ENCODE assay signal across 16 mouse cellular contexts in genomic region chr12:80322494-80322893, GRCm38 (mm10).
"Had no signal": no experiment of that assay in that cellular context is flagged by ENCODE, and none has a peak within 500 bp of the region (broad histone marks: within the 10 kb centered on the region; RNA-seq: fewer than 3 reads in every experiment).

No protein-coding gene starts in this region.

- H3K36me3 ChIP-seq: midbrain, embryonic 10.5 days; midbrain, embryonic 12.5 days; neural tube, embryonic 13.5 days; neural tube, embryonic 15.5 days; stomach, embryonic 15.5 days had no signal

- ATAC-seq: midbrain, embryonic 16.5 days had no signal

- H3K4me1 ChIP-seq: midbrain, embryonic 12.5 days; neural tube, embryonic 13.5 days had no signal

- H3K4me3 ChIP-seq: midbrain, embryonic 10.5 days; midbrain, embryonic 12.5 days; myocyte; neural tube, embryonic 13.5 days; neural tube, embryonic 15.5 days; stomach, embryonic 15.5 days had no signal

- DNase-seq: lung, adult 18-20 months; lung, embryonic 14.5 days; lung, postnatal 10 days; lung, postnatal 4 days; midbrain, embryonic 14.5 days; right cerebral cortex, postnatal 14 days; thymus, adult 2 months; thymus, postnatal 25 days; thymus, postnatal 4 days had no signal

- H3K27me3 ChIP-seq: midbrain, embryonic 12.5 days; neural tube, embryonic 13.5 days; neural tube, embryonic 15.5 days; stomach, embryonic 15.5 days had no signal

- H3K9me3 ChIP-seq: midbrain, embryonic 10.5 days; midbrain, embryonic 12.5 days; neural tube, embryonic 13.5 days; neural tube, embryonic 15.5 days; stomach, embryonic 15.5 days had no signal
